Mouse (Mus musculus) layer of hippocampus, postnatal 10 days (tissue): Measurements from ENCODE around the gene Yipf4. TPM values are rescaled to one million over a fixed set of nuclear protein-coding genes. Genes with fewer than 3 reads are reported as not detected.

Experiments used
- DNase-seq, 2 experiments: peaks; one replicate each; pipeline ENCODE4 v3.0.0; 2021; ENCODE audit warnings: low spot score in 2 of 2
- total RNA-seq, 2 experiments: library from RNA; stranded (reverse); gene quantifications; 2 replicates each; pipeline ENCODE4 v1.2.3; 2021

The Yipf4 gene
- total RNA-seq, 2 experiments from 2014 or later: 74.0 to 86.6 TPM

- DNase-seq: no peak
Observed at GRCm38 (mm10) chr17:74522797-74523723, 33.8 kb downstream of the Yipf4 start.

- DNase-seq: no peak
Observed at GRCm38 (mm10) chr17:74526117-74526516, 36.8 kb downstream of the Yipf4 start.

- DNase-seq: no peak
Observed at GRCm38 (mm10) chr17:74526806-74527653, 37.7 kb downstream of the Yipf4 start.

- peak; percentile 99 to 100 for DNase-seq
Observed at GRCm38 (mm10) chr17:74527729-74528607, 38.7 kb downstream of the Yipf4 start, which contains the start of gene Birc6. Gene Birc6, plus strand, starts transcription at chr17:74528295.

DNA sequence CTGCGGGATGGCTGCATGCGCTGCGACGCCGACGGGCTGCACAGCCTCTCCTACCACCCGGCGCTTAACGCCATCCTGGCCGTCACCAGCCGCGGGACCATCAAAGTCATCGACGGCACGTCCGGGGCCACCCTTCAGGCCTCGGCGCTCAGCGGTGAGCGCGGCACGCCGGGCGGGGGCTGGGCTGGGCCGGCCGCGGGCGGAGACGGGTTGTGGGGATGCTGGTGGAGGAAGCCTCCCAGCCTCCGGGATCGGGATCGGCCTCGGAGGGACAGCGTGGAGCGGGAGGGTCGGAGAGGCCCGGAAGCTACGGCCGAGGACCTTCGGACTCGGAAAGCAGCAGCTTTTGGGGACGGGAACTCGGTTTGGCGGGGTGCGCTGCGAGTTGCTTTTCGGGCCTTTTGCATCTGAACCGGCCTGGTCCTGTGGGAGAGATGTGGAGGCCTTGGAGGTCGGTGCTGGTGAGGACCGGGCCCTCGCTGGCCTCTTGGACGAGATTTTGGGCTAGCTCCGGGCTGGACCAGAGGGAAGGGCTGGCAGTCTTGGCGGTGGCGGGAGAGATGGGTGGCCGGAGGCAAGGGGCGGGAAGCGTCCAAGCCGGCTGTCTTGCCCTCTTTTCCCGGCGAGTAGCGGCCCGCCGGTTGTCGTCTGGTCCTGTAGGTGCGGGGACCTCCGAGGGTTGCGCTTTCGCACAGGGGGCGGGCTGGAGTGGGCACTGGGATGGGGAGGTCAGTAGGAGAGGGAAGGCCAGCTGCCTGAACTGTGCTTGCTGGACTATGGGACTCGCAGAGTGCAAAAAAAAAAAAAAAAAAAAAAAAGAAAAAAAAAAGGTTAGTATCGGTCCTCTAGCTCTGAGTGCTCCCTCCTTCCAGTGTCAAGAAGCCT is 39.6 kb downstream of the Yipf4 start:
- no peak for DNase-seq

DNA sequence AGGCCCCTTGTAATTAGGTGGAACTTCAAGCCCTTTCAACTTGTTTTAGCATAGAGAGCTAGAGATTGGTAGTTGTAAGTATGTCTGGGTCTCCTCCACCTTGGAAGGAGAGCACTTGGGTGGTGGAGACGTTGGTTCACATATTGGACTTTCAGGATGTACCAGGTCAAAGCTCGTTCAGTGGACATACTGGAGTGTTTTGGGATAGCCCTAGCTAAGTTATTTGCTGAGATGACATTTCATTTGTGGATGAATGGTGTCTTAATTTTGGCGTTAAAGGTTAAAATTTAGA is 40.2 kb downstream of the Yipf4 start:
- DNase-seq: no peak

DNA sequence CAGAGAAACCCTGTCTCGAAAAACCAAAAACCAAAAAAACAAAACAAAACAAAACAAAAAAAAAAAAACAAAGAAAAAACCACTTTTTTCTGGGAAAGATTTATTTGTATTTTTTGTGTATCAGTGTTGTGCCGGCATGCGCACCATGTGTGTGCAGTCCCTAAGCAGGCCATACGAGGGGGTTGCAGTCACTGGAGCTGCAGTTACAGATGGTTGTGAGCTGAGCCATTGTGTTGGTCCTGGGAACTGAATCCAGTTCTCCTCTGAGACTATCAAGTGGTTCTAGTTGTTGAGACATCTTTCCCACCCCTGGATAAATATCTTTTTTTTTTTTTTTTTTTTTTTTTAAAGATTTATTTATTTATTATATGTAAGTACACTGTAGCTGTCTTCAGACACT is 45.7 kb downstream of the Yipf4 start:
- DNase-seq: no peak

GRCm38 (mm10) chr17:74537526-74537925 is 48.2 kb downstream of the Yipf4 start:
- no peak for DNase-seq

- DNase-seq: no peak
Observed at GRCm38 (mm10) chr17:74543615-74544014, 54.3 kb downstream of the Yipf4 start.

Other genes with a start within 250 kb of the Yipf4 start
- 10 to 100 TPM; 61.2 to 61.7 TPM for gene Memo1, start 194.0 kb upstream of the Yipf4 start, total RNA-seq
- 10 to 100 TPM; 66.8 to 72.9 TPM for gene Dpy30, start 165.5 kb upstream of the Yipf4 start, total RNA-seq
- gene Spast, start 150.5 kb upstream of the Yipf4 start, total RNA-seq: 10 to 100 TPM; 78.8 to 81.0 TPM
- gene Slc30a6, start 93.9 kb upstream of the Yipf4 start, total RNA-seq: 10 to 100 TPM; 17.3 to 21.1 TPM
- gene Nlrc4, start 30.4 kb upstream of the Yipf4 start, total RNA-seq: under 1 TPM; 0.11 to 0.14 TPM
- 100 to 1,000 TPM; 138 to 143 TPM for gene Birc6, start 38.8 kb downstream of the Yipf4 start, total RNA-seq
- 10 to 100 TPM; 23.9 to 24.9 TPM for gene Ttc27, start 228.2 kb downstream of the Yipf4 start, total RNA-seq